Mouse (Mus musculus) brain, adult 2 months (tissue): ENCODE results near the gene Osbpl10.
"Not testable (repeated sequence)": the region's sequence is repeated elsewhere in the genome, so short reads cannot be mapped to it uniquely, and the experiment has no call there.

ENCODE experiments used
- DNase-seq: peaks from one replicate; pipeline ENCODE4 v3.0.0; 2011; ENCODE audit warnings: low read depth, low spot score

The Osbpl10 gene

GRCm38 (mm10) chr9:114978281-114979111, at the start of gene Osbpl10:
TSS of gene Osbpl10 (plus strand) at chr9:114978569.
- peak; percentile 92 for DNase-seq

- peak; percentile 55 for DNase-seq
These were observed 47.8 kb upstream of the Osbpl10 start for GRCm38 (mm10) chr9:114930464-114931090.

GRCm38 (mm10) chr9:114932607-114933006, 45.8 kb upstream of the Osbpl10 start:
- no peak for DNase-seq

- no peak for DNase-seq
These were observed 45.2 kb upstream of the Osbpl10 start for GRCm38 (mm10) chr9:114933037-114933722.

- DNase-seq, result peak; percentile 98
These were observed 44.6 kb upstream of the Osbpl10 start, which contains the start of gene Gpd1l for GRCm38 (mm10) chr9:114933723-114934171. TSS of gene Gpd1l (minus strand) at chr9:114933987.

- DNase-seq, result no peak
These were observed 44.1 kb upstream of the Osbpl10 start for GRCm38 (mm10) chr9:114934231-114934630.

GRCm38 (mm10) chr9:114935321-114935720, 43.0 kb upstream of the Osbpl10 start:
- DNase-seq, result no peak

- DNase-seq, result no peak
These were observed 41.7 kb upstream of the Osbpl10 start for GRCm38 (mm10) chr9:114936687-114937086.

GRCm38 (mm10) chr9:114944642-114945041, 33.7 kb upstream of the Osbpl10 start:
- DNase-seq, result no peak

GRCm38 (mm10) chr9:114945576-114945975, 32.8 kb upstream of the Osbpl10 start:
- no peak for DNase-seq

GRCm38 (mm10) chr9:114948395-114948794, 30.0 kb upstream of the Osbpl10 start:
- peak; percentile 33 for DNase-seq

GRCm38 (mm10) chr9:114952866-114953265, 25.5 kb upstream of the Osbpl10 start:
- DNase-seq, result no peak

- DNase-seq, result no peak
These were observed 23.0 kb upstream of the Osbpl10 start for GRCm38 (mm10) chr9:114955340-114955739.

- DNase-seq, result peak; percentile 61
These were observed 21.4 kb upstream of the Osbpl10 start for GRCm38 (mm10) chr9:114956945-114957344.

- DNase-seq, result peak; percentile 34
These were observed 18.2 kb upstream of the Osbpl10 start for GRCm38 (mm10) chr9:114960043-114960789.

GRCm38 (mm10) chr9:114960844-114961243, 17.5 kb upstream of the Osbpl10 start:
- DNase-seq, result no peak

GRCm38 (mm10) chr9:114964093-114964492, 14.3 kb upstream of the Osbpl10 start:
- DNase-seq, result peak; percentile 72

- not testable (repeated sequence) for DNase-seq
These were observed 12.1 kb upstream of the Osbpl10 start for GRCm38 (mm10) chr9:114966286-114966685.

- DNase-seq, result peak; percentile 77
These were observed 698 bp upstream of the Osbpl10 start for GRCm38 (mm10) chr9:114977461-114978280.

GRCm38 (mm10) chr9:114979969-114980368, 1.6 kb downstream of the Osbpl10 start:
- peak; percentile 56 for DNase-seq
